11 mouse cellular contexts compared by ENCODE assay signal in genomic region chr9:53320894-53321650, GRCm38 (mm10). TPM values are rescaled to one million over a fixed set of nuclear protein-coding genes. Genes with fewer than 3 reads are reported as not detected.
DNase-seq lines count a peak whose midpoint lies in the region; ATAC-seq and TF ChIP-seq lines count a peak whose summit lies in the region.
"Had no signal": no experiment of that assay in that cellular context is flagged by ENCODE, and none has a peak within 500 bp of the region (broad histone marks: within the 10 kb centered on the region; RNA-seq: fewer than 3 reads in every experiment).

No protein-coding gene starts in this region.

- H3K4me3 ChIP-seq in forebrain, embryonic 16.5 days (replicated peaks; ENCODE audit: low read length) = no peak overlapping the region
- H3K4me3 ChIP-seq: embryonic facial prominence, embryonic 13.5 days; gastrocnemius, adult 2 months had no signal

- no peak overlapping the region for H3K9ac ChIP-seq in forebrain, embryonic 16.5 days (replicated peaks; ENCODE audit: low read depth, low read length)
- H3K9ac ChIP-seq: embryonic facial prominence, embryonic 13.5 days had no signal

- 33% methylated on average over 10 of the region's 10 CpGs for WGBS in forebrain, embryonic 16.5 days

- ATAC-seq in frontal cortex, adult (ENCODE audit: low TSS enrichment) = peak; percentile 31; the same call in 1 of the 2 replicates
- ATAC-seq in forebrain, embryonic 16.5 days = peak; percentile 78; the same call in 1 of the 2 replicates

- H3K27me3 ChIP-seq in forebrain, embryonic 16.5 days (replicated peaks; ENCODE audit: control insufficient read depth, insufficient read depth, low read length) = no peaks in the 10 kb centered on the region
- H3K27me3 ChIP-seq: embryonic facial prominence, embryonic 13.5 days had no signal

- H3K9me3 ChIP-seq in forebrain, embryonic 16.5 days (ENCODE audit: control insufficient read depth, low read length) = no peaks in the 10 kb centered on the region
- H3K9me3 ChIP-seq: embryonic facial prominence, embryonic 13.5 days had no signal

- DNase-seq in frontal cortex, postnatal 10 days (ENCODE audit: low spot score in 2 of 2) = no peak
- peak; percentile 32 for DNase-seq in kidney, postnatal 14 days
- DNase-seq in kidney, adult 18-20 months = no peak
- DNase-seq in brain, embryonic 14.5 days (ENCODE audit: low read depth) = peak; percentile 64
- no peak for DNase-seq in urinary bladder, postnatal 10 days (ENCODE audit: low spot score)
- no peak for DNase-seq in thymus, adult 18-20 months
- DNase-seq: gastrocnemius, adult 2 months; retina, postnatal 1 day had no signal

- 0 out of 2 replicates have a peak, but pooled peaks cover 5% of the 10 kb centered on the region for H3K4me1 ChIP-seq in forebrain, embryonic 16.5 days (replicated peaks; ENCODE audit: control insufficient read depth, insufficient read depth, low read length)

- no peak for TF ChIP-seq POLR2A in brain, embryonic 14.5 days (IDR thresholded peaks at IDR 0.05; ENCODE audit: borderline replicate concordance, extremely low read depth, insufficient read depth, insufficient read length, poor library complexity, severe bottlenecking)

- TF ChIP-seq CTCF in brain, embryonic 14.5 days (IDR thresholded peaks at IDR 0.05; ENCODE audit: borderline replicate concordance, extremely low read depth, insufficient read depth, insufficient read length) = no peak

- no peak overlapping the region for H3K4me2 ChIP-seq in forebrain, embryonic 16.5 days (ENCODE audit: low read length)
- H3K4me2 ChIP-seq: embryonic facial prominence, embryonic 13.5 days had no signal

- H3K27ac ChIP-seq in forebrain, embryonic 16.5 days (ENCODE audit: low read length) = no peak overlapping the region
- H3K27ac ChIP-seq: embryonic facial prominence, embryonic 13.5 days; gastrocnemius, adult 2 months had no signal

- no peaks in the 10 kb centered on the region for H3K36me3 ChIP-seq in forebrain, embryonic 16.5 days (ENCODE audit: control insufficient read depth, insufficient read depth)
- H3K36me3 ChIP-seq: embryonic facial prominence, embryonic 13.5 days had no signal

RNA-seq across cellular contexts. Expression of gene Exph5, which starts 19.6 kb away (rescaled TPM):
- 0.08 and 0.23 TPM in 2 replicates for polyA plus RNA-seq in brain, embryonic 14.5 days (2012; rRNA removed)
- 0.09 and 0.14 TPM in 2 replicates for polyA plus RNA-seq in forebrain, embryonic 16.5 days (2015; fragmentation: Nextera tagmentation; extraction: Ambion mirVana)

Comparison
In these comparisons a context has a peak if more than half of its experiments do, and no peak if none do; other contexts are left out.
1. DNase-seq: peak in kidney, postnatal 14 days (single experiment) and brain, embryonic 14.5 days (single experiment); none in frontal cortex, postnatal 10 days (0 of 2), kidney, adult 18-20 months (single experiment), urinary bladder, postnatal 10 days (single experiment) and thymus, adult 18-20 months (0 of 2).